Mouse (Mus musculus) stomach, postnatal 0 days (tissue): Measurements from ENCODE around the gene Cdk11b. TPM values are rescaled to one million over a fixed set of nuclear protein-coding genes. Genes with fewer than 3 reads are reported as not detected.

Experiments used
- ATAC-seq: fragments of 200-750 bp; cut with Nextera tagmentation; 2 replicates; pipeline ENCODE4 v1.8.0; 2017; ENCODE audit not compliant: low FRiP score, low TSS enrichment
- DNase-seq: peaks from one replicate; pipeline ENCODE4 v3.0.0-alpha.2; 2016; ENCODE audit warnings: low spot score
- H3K27ac ChIP-seq: fragments of 300-500 bp; sonication (generic); replicated peaks from 2 replicates; pipeline ENCODE4 v1.5.1; 2014; ENCODE audit warnings: mild to moderate bottlenecking, control low read depth
- H3K27me3 ChIP-seq: fragments of 300-500 bp; sonication (generic); 2 replicates; pipeline ENCODE4 v1.6.1; 2014; ENCODE audit warnings: low read length; ENCODE audit not compliant: control insufficient read depth, insufficient read depth
- H3K36me3 ChIP-seq: fragments of 300-500 bp; sonication (generic); 2 replicates; pipeline ENCODE4 v1.6.1; 2014; ENCODE audit warnings: low read length, mixed read lengths; ENCODE audit not compliant: control insufficient read depth, insufficient read depth
- H3K4me1 ChIP-seq: fragments of 300-500 bp; sonication (generic); replicated peaks from 2 replicates; pipeline ENCODE4 v1.6.1; 2014; ENCODE audit warnings: antibody characterized with exemption; ENCODE audit not compliant: control insufficient read depth, insufficient read depth
- H3K4me2 ChIP-seq: fragments of 300-500 bp; sonication (generic); replicated peaks from 2 replicates; pipeline ENCODE4 v1.6.1; 2014; ENCODE audit warnings: low read depth, mild to moderate bottlenecking, control low read depth, moderate library complexity
- H3K4me3 ChIP-seq: fragments of 300-500 bp; sonication (generic); 2 replicates; pipeline ENCODE4 v1.5.1; 2014; ENCODE audit warnings: low read depth, low read length, control low read depth
- H3K9ac ChIP-seq: fragments of 300-500 bp; sonication (generic); 2 replicates; pipeline ENCODE4 v1.6.1; 2014; ENCODE audit warnings: mild to moderate bottlenecking, low read length, control low read depth, mixed read lengths
- H3K9me3 ChIP-seq: fragments of 300-500 bp; sonication (generic); 2 replicates; pipeline ENCODE4 v1.6.1; 2016; ENCODE audit warnings: low read length; ENCODE audit not compliant: control insufficient read depth
- CTCF ChIP-seq: IDR thresholded peaks from 2 replicates; pipeline ENCODE4 v1.5.1; 2016; ENCODE audit warnings: antibody characterized with exemption, low read depth, mild to moderate bottlenecking, moderate library complexity
- EP300 ChIP-seq: optimal IDR thresholded peaks from 2 replicates; pipeline ENCODE3; 2016; ENCODE audit warnings: antibody characterized with exemption
- WGBS: fragments of 180-500 bp; shearing (Covaris S2); extraction: QIAGEN DNeasy Blood & Tissue Kit; methylation state at CpG from one replicate; pipeline ENCODE4 v1.1.7; 2014; 5-methylcytosine and 5-hydroxymethylcytosine counted together
- polyA plus RNA-seq: library from polyadenylated mRNA; unstranded; fragments of >200 nt; fragmentation: Nextera tagmentation; extraction: Ambion mirVana; gene quantifications from 2 replicates; pipeline ENCODE4 v1.2.1, GENCODE M21; 2015

Cdk11b gene
- polyA plus RNA-seq, 1 experiment from 2014 or later = 46.9 TPM

DNA sequence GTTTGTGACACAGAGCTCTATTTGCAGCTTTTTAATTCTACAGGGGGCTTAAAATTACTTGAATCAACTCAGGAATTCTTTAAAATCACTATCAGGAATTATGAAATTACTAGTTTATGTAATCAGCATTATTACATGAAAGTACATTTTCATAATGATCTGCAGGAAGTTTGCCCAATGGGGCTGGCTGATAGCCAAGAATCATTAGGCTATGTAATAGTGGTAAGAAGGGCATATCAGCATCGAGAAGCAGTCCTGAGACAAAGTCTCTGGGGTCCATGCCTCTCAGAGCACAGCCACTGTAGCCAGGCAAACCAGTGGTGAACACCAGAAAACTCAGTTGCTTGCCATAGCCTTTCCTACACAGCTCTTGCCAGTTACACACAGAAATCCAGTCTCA, 30.9 kb upstream of the Cdk11b start:
- Histone ChIP-seq H3K4me3 (no peak overlapping the region), H3K27ac (no peak overlapping the region), H3K9ac (no peak overlapping the region), H3K4me2 (no peak overlapping the region), H3K9me3 (no peaks in the 10 kb centered on the region), H3K4me1 (no peaks in the 10 kb centered on the region), H3K27me3 (no peaks in the 10 kb centered on the region), H3K36me3 (peaks cover 11% of the 10 kb centered on the region)
- TF ChIP-seq EP300 = no peak
- TF ChIP-seq CTCF = no peak
- DNase-seq (no peak), ATAC-seq (no peak)
- WGBS = 25% methylated on average over 1 of the region's 1 CpGs

DNA sequence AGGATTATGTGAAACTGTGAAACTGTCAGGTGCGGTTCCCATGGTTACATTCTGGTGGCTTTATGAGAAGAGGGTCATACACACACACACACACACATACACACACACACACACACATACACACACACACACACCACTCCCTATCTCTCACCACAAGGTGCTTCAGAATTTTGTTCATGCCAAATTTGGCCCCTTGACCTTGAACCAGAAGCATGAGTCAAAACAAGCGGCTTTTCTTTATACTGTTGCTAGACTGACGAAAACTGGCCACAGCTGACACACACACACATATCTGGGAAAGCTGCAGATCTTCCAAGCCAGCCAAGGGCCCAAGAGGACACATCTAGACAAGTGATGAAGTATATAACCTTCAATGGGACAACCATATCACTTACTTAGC, 28.9 kb upstream of the Cdk11b start:
- no peak overlapping the region for H3K27ac ChIP-seq
- H3K36me3 ChIP-seq = no peaks in the 10 kb centered on the region
- H3K9ac ChIP-seq = no peak overlapping the region
- WGBS = 64% methylated on average over 3 of the region's 3 CpGs
- no peak overlapping the region for H3K4me2 ChIP-seq
- no peak overlapping the region for H3K4me3 ChIP-seq
- no peaks in the 10 kb centered on the region for H3K9me3 ChIP-seq
- TF ChIP-seq EP300 = no peak
- TF ChIP-seq CTCF = no peak
- H3K27me3 ChIP-seq = no peaks in the 10 kb centered on the region
- H3K4me1 ChIP-seq = no peaks in the 10 kb centered on the region
- no peak for DNase-seq
- no peak for ATAC-seq

GRCm38 (mm10) chr4:155596606-155597005, 28.0 kb upstream of the Cdk11b start:
- 73% methylated on average over 5 of the region's 5 CpGs for WGBS
- no peak overlapping the region for H3K9ac ChIP-seq

DNA sequence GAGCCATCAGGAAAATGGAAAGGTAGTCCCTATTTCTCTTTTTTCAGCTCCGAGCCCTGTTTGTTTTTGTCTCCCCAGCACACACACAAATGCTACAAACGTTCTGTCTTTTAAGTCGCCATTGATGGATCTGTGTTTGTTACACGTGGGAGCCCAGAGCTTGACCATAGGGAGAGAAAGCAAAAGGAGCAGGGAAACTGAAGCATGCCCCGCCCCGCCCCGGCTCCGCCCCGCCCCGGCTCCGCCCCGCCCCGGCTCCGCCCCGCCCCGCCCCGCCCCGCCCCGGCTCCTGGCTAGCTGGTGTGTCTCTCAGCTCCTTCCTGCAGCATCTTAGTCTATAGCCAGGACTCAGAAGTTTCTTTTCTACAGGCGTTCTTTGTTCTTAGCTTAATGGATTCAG, 26.1 kb upstream of the Cdk11b start:
- no peaks in the 10 kb centered on the region for H3K4me1 ChIP-seq
- H3K4me2 ChIP-seq = no peak overlapping the region
- no peak overlapping the region for H3K9ac ChIP-seq
- H3K4me3 ChIP-seq = no peak overlapping the region
- TF ChIP-seq EP300 (no peak), CTCF (no peak)
- H3K36me3 ChIP-seq = no peaks in the 10 kb centered on the region
- DNase-seq = peak; percentile 40
- H3K27ac ChIP-seq = no peak overlapping the region
- H3K9me3 ChIP-seq = no peaks in the 10 kb centered on the region
- no peak for ATAC-seq
- H3K27me3 ChIP-seq = no peaks in the 10 kb centered on the region
- WGBS = 22% methylated on average over 20 of the region's 20 CpGs

More at GRCm38 (mm10) chr4:155596606-155597005, 28.0 kb upstream of the Cdk11b start:
- Histone ChIP-seq H3K4me1 (no peaks in the 10 kb centered on the region), H3K36me3 (no peaks in the 10 kb centered on the region), H3K4me2 (no peak overlapping the region), H3K9me3 (no peaks in the 10 kb centered on the region), H3K4me3 (no peak overlapping the region), H3K27ac (no peak overlapping the region), H3K27me3 (no peaks in the 10 kb centered on the region)
- TF ChIP-seq EP300 (no peak), CTCF (no peak)
- DNase-seq (no peak), ATAC-seq (no peak)

GRCm38 (mm10) chr4:155599901-155600825, 24.5 kb upstream of the Cdk11b start:
- H3K9ac ChIP-seq = peak overlapping the region; percentile 97
- H3K4me3 ChIP-seq = peak overlapping the region; percentile 90
- TF ChIP-seq EP300 = no peak
- no peak for TF ChIP-seq CTCF
- no peak for ATAC-seq
- peak overlapping the region; percentile 97 for H3K4me2 ChIP-seq
- H3K27ac ChIP-seq = peak overlapping the region; percentile 98
- H3K27me3 ChIP-seq = no peaks in the 10 kb centered on the region
- no peaks in the 10 kb centered on the region for H3K9me3 ChIP-seq
- WGBS = 81% methylated on average over 11 of the region's 11 CpGs
- no peaks in the 10 kb centered on the region for H3K4me1 ChIP-seq
- no peaks in the 10 kb centered on the region for H3K36me3 ChIP-seq
- DNase-seq = no peak
